Mouse (Mus musculus) R1 (cell line): Measurements from ENCODE around the gene Olfr988.
"Not testable (repeated sequence)": the region's sequence is repeated elsewhere in the genome, so short reads cannot be mapped to it uniquely, and the experiment has no call there.

Experiments used
- DNase-seq: peaks from one replicate; pipeline ENCODE4 v3.0.0-alpha.2; 2018; ENCODE audit warnings: low read depth, low spot score

Olfr988 gene

GRCm38 (mm10) chr2:85363127-85363526 is at the start of gene Olfr988:
Gene Olfr988 (minus strand): TSS chr2:85363227.
- not testable (repeated sequence) for DNase-seq

GRCm38 (mm10) chr2:85409369-85409768 is 46.3 kb upstream of the Olfr988 start, which contains the start of gene Olfr992:
Gene Olfr992 (minus strand): TSS chr2:85409469.
- DNase-seq = no peak

GRCm38 (mm10) chr2:85339972-85340371 is 23.1 kb downstream of the Olfr988 start:
- no peak for DNase-seq

- not testable (repeated sequence) for DNase-seq
Measured at GRCm38 (mm10) chr2:85339215-85339614, 23.8 kb downstream of the Olfr988 start, which contains the start of gene Olfr987. Gene Olfr987 (minus strand): TSS chr2:85339315.

- no peak for DNase-seq
Measured at GRCm38 (mm10) chr2:85319106-85319505, 43.9 kb downstream of the Olfr988 start.
